Mouse (Mus musculus) midbrain, embryonic 11.5 days (tissue): Measurements from ENCODE around the gene Mogat1. TPM values are rescaled to one million over a fixed set of nuclear protein-coding genes. Genes with fewer than 3 reads are reported as not detected.

ENCODE experiments used
- ATAC-seq: fragments of 200-750 bp; cut with Nextera tagmentation; 2 replicates; pipeline ENCODE4 v1.8.0; 2017; ENCODE audit warnings: moderate TSS enrichment, moderate library complexity; ENCODE audit not compliant: low FRiP score
- DNase-seq: peaks from one replicate; pipeline ENCODE4 v3.0.0; 2015; ENCODE audit warnings: low spot score; ENCODE audit errors: missing footprints
- H3K27ac ChIP-seq: fragments of 300-500 bp; sonication (generic); 2 replicates; pipeline ENCODE4 v1.5.1; 2014; ENCODE audit warnings: low read depth, low read length
- H3K27me3 ChIP-seq: fragments of 300-500 bp; sonication (generic); 2 replicates; pipeline ENCODE4 v1.6.1; 2014; ENCODE audit warnings: mild to moderate bottlenecking, low read length, moderate library complexity, mixed read lengths; ENCODE audit not compliant: control insufficient read depth, insufficient read depth
- H3K36me3 ChIP-seq: fragments of 300-500 bp; sonication (generic); 2 replicates; pipeline ENCODE4 v1.6.1; 2014; ENCODE audit warnings: mild to moderate bottlenecking, low read length, moderate library complexity, mixed read lengths; ENCODE audit not compliant: control insufficient read depth, insufficient read depth
- H3K4me1 ChIP-seq: fragments of 300-500 bp; sonication (generic); 2 replicates; pipeline ENCODE4 v1.6.1; 2014; ENCODE audit warnings: low read length; ENCODE audit not compliant: control insufficient read depth, insufficient read depth
- H3K4me2 ChIP-seq: fragments of 300-500 bp; sonication (generic); 2 replicates; pipeline ENCODE4 v1.6.1; 2014; ENCODE audit warnings: mild to moderate bottlenecking, moderate library complexity
- H3K4me3 ChIP-seq: fragments of 300-500 bp; sonication (generic); 2 replicates; pipeline ENCODE4 v1.5.1; 2014; ENCODE audit warnings: low read depth, low read length
- H3K9ac ChIP-seq: fragments of 300-500 bp; sonication (generic); 2 replicates; pipeline ENCODE4 v1.6.1; 2014; ENCODE audit warnings: low read length
- H3K9me3 ChIP-seq: fragments of 300-500 bp; sonication (generic); 2 replicates; pipeline ENCODE4 v1.6.1; 2016; ENCODE audit warnings: low read length; ENCODE audit not compliant: control insufficient read depth
- WGBS: fragments of 180-500 bp; shearing (Covaris S2); extraction: QIAGEN DNeasy Blood & Tissue Kit; methylation state at CpG from one replicate; pipeline ENCODE4 v1.1.7; 2014; 5-methylcytosine and 5-hydroxymethylcytosine counted together
- polyA plus RNA-seq: library from polyadenylated mRNA; unstranded; fragments of >200 nt; fragmentation: Nextera tagmentation; extraction: Ambion mirVana; gene quantifications from 2 replicates; pipeline ENCODE4 v1.2.1, GENCODE M21; 2014

Gene Mogat1
- polyA plus RNA-seq, 1 experiment from 2014 or later = not detected

GRCm38 (mm10) chr1:78548961-78549360 lies 38.2 kb downstream of the Mogat1 start:
- no peak overlapping the region for H3K4me3 ChIP-seq
- no peaks in the 10 kb centered on the region for H3K9me3 ChIP-seq
- ATAC-seq = no peak
- H3K9ac ChIP-seq = no peak overlapping the region
- no peak overlapping the region for H3K27ac ChIP-seq
- H3K4me2 ChIP-seq = no peak overlapping the region
- WGBS = 56% methylated on average over 6 of the region's 6 CpGs
- no peaks in the 10 kb centered on the region for H3K36me3 ChIP-seq
- H3K4me1 ChIP-seq = no peaks in the 10 kb centered on the region
- DNase-seq = no peak
- H3K27me3 ChIP-seq = no peaks in the 10 kb centered on the region

- no peak for DNase-seq
- Histone ChIP-seq H3K4me3 (no peak overlapping the region), H3K9me3 (no peaks in the 10 kb centered on the region), H3K4me2 (no peak overlapping the region), H3K27me3 (no peaks in the 10 kb centered on the region), H3K9ac (no peak overlapping the region), H3K36me3 (no peaks in the 10 kb centered on the region), H3K4me1 (no peaks in the 10 kb centered on the region), H3K27ac (no peak overlapping the region)
- ATAC-seq = no peak
- 85% methylated on average over 8 of the region's 8 CpGs for WGBS
Observed at GRCm38 (mm10) chr1:78554012-78554666, 43.3 kb downstream of the Mogat1 start.

- DNase-seq = no peak
- Histone ChIP-seq H3K36me3 (no peaks in the 10 kb centered on the region), H3K9ac (no peak overlapping the region), H3K9me3 (no peaks in the 10 kb centered on the region), H3K27me3 (no peaks in the 10 kb centered on the region), H3K4me2 (no peak overlapping the region), H3K4me1 (no peaks in the 10 kb centered on the region; the same call in 1 of the 2 replicates), H3K27ac (no peak overlapping the region), H3K4me3 (no peak overlapping the region)
- no peak for ATAC-seq
- 63% methylated on average over 2 of the region's 2 CpGs for WGBS
Observed at GRCm38 (mm10) chr1:78566963-78567362, 56.2 kb downstream of the Mogat1 start.

GRCm38 (mm10) chr1:78567421-78567820 lies 56.6 kb downstream of the Mogat1 start:
- Histone ChIP-seq H3K4me3 (no peak overlapping the region), H3K9me3 (no peaks in the 10 kb centered on the region), H3K36me3 (no peaks in the 10 kb centered on the region), H3K9ac (no peak overlapping the region), H3K4me1 (no peaks in the 10 kb centered on the region; the same call in 1 of the 2 replicates), H3K27ac (no peak overlapping the region), H3K27me3 (no peaks in the 10 kb centered on the region), H3K4me2 (no peak overlapping the region)
- 12% methylated on average over 6 of the region's 6 CpGs for WGBS
- DNase-seq (no peak), ATAC-seq (no peak)

- ATAC-seq (no peak), DNase-seq (no peak)
- 44% methylated on average over 8 of the region's 8 CpGs for WGBS
- Histone ChIP-seq H3K4me3 (no peak overlapping the region), H3K9ac (no peak overlapping the region), H3K9me3 (no peaks in the 10 kb centered on the region), H3K27me3 (no peaks in the 10 kb centered on the region), H3K36me3 (no peaks in the 10 kb centered on the region), H3K27ac (no peak overlapping the region), H3K4me1 (no peaks in the 10 kb centered on the region; the same call in 1 of the 2 replicates), H3K4me2 (no peak overlapping the region)
Observed at GRCm38 (mm10) chr1:78567834-78568507, 57.2 kb downstream of the Mogat1 start.

GRCm38 (mm10) chr1:78569617-78570016 lies 58.8 kb downstream of the Mogat1 start:
- no peak for DNase-seq
- no peaks in the 10 kb centered on the region for H3K27me3 ChIP-seq
- H3K9ac ChIP-seq = no peak overlapping the region
- no peak for ATAC-seq
- WGBS = 80% methylated on average over 5 of the region's 5 CpGs
- H3K4me1 ChIP-seq = no peaks in the 10 kb centered on the region; the same call in 1 of the 2 replicates
- H3K4me3 ChIP-seq = no peak overlapping the region
- H3K9me3 ChIP-seq = no peaks in the 10 kb centered on the region
- H3K36me3 ChIP-seq = no peaks in the 10 kb centered on the region
- H3K4me2 ChIP-seq = no peak overlapping the region
- no peak overlapping the region for H3K27ac ChIP-seq

GRCm38 (mm10) chr1:78585080-78585479 lies 74.3 kb downstream of the Mogat1 start:
- no peaks in the 10 kb centered on the region; the same call in 1 of the 2 replicates for H3K4me1 ChIP-seq
- H3K27me3 ChIP-seq = no peaks in the 10 kb centered on the region
- no peaks in the 10 kb centered on the region for H3K36me3 ChIP-seq
- no peak overlapping the region for H3K4me3 ChIP-seq
- no peaks in the 10 kb centered on the region for H3K9me3 ChIP-seq
- H3K4me2 ChIP-seq = no peak overlapping the region
- ATAC-seq (no peak), DNase-seq (no peak)
- no peak overlapping the region for H3K27ac ChIP-seq
- WGBS = 95% methylated on average over 2 of the region's 2 CpGs
- H3K9ac ChIP-seq = no peak overlapping the region

GRCm38 (mm10) chr1:78586986-78587385 lies 76.2 kb downstream of the Mogat1 start:
- Histone ChIP-seq H3K9ac (no peak overlapping the region), H3K9me3 (no peaks in the 10 kb centered on the region), H3K4me1 (no peaks in the 10 kb centered on the region; the same call in 1 of the 2 replicates), H3K4me3 (no peak overlapping the region), H3K27me3 (no peaks in the 10 kb centered on the region), H3K36me3 (no peaks in the 10 kb centered on the region), H3K27ac (no peak overlapping the region), H3K4me2 (no peak overlapping the region)
- DNase-seq (no peak), ATAC-seq (no peak)
- WGBS = 62% methylated on average over 4 of the region's 4 CpGs
